Comparison of ENCODE assay signal across 27 mouse cellular contexts in the genomic region with DNA sequence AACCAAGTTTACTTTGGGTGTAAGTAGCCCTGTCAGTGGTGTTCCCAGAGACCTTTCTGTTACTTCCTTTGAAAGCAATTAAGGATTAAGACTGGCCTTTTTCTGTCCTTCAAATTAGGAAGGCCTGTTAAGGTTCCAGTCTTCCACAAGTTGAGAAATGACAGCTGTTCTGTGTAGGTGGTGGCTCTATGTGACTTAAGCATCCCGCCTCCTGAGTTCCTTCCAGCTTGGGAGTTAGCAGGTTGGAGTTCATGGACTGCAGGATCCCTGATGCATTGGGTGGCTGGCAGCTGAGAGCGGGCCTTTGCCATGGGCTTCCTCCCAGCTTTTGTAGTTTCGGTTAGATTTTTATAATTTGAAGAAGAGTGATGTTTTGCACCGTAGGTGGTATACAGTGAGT. TPM values are rescaled to one million over a fixed set of nuclear protein-coding genes. Genes with fewer than 3 reads are reported as not detected.
A peak's percentile ranks its signal among the peaks of the same experiment; 100 is the strongest.
DNase-seq lines count a peak whose midpoint lies in the region; ATAC-seq lines count a peak whose summit lies in the region.
"Had no signal": no experiment of that assay in that cellular context is flagged by ENCODE, and none has a peak within 500 bp of the region (broad histone marks: within the 10 kb centered on the region; RNA-seq: fewer than 3 reads in every experiment).

No protein-coding gene starts in this region.

- peak overlapping the region; percentile 87 for H3K27ac ChIP-seq in brown adipose tissue, adult 24 weeks (replicated peaks; ENCODE audit: low read depth, low read length)
- H3K27ac ChIP-seq: embryonic facial prominence, embryonic 13.5 days; embryonic facial prominence, embryonic 15.5 days; forebrain, embryonic 10.5 days; forebrain, embryonic 12.5 days had no signal

- peaks cover 2% of the 10 kb centered on the region; the same call in 1 of the 2 replicates for H3K4me1 ChIP-seq in brown adipose tissue, adult 24 weeks (ENCODE audit: control insufficient read depth, insufficient read depth, insufficient read length, low read length)
- H3K4me1 ChIP-seq: embryonic facial prominence, embryonic 15.5 days; forebrain, embryonic 10.5 days; forebrain, embryonic 12.5 days had no signal

- DNase-seq in frontal cortex, postnatal 10 days (ENCODE audit: low spot score in 2 of 2) = no peak
- DNase-seq in adipocyte (ENCODE audit: low spot score) = peak; percentile 75
- DNase-seq in lung, postnatal 25 days (ENCODE audit: low spot score) = no peak
- no peak for DNase-seq in heart, adult 11 months
- DNase-seq: adrenal gland, adult 2 months; adrenal gland, postnatal 10 days; adrenal gland, postnatal 25 days; B cell, adult 2 months; cerebellum, adult 11 months; cerebellum, adult 18-20 months; cerebellum, adult 8-10 months; cerebellum, adult 9-11 months; cerebellum, postnatal 14 days; cerebellum, postnatal 36 days; embryo, embryonic 11 days had no signal

- H3K4me3 ChIP-seq in brown adipose tissue, adult 24 weeks (ENCODE audit: insufficient read depth, low read depth, low read length) = no peak overlapping the region
- H3K4me3 ChIP-seq: embryonic facial prominence, embryonic 13.5 days; embryonic facial prominence, embryonic 15.5 days; erythroblast, embryonic 14.5 days; forebrain, embryonic 10.5 days; forebrain, embryonic 12.5 days had no signal

- peak; percentile 45; the same call in 1 of the 2 replicates for ATAC-seq in frontal cortex, adult (ENCODE audit: low TSS enrichment)
- ATAC-seq: activated CD4-positive, CD25-positive, alpha-beta regulatory T cell, adult 4 months; CD4-positive, CD25-positive, alpha-beta regulatory T cell, adult 4 months; forebrain, embryonic 14.5 days; forebrain, embryonic 16.5 days; Patski had no signal

RNA-seq across cellular contexts. Expression of gene Ppp2r1b, which starts 30.4 kb away (rescaled TPM):
- 35.1 and 41.6 TPM in 2 replicates for polyA plus RNA-seq in brown adipose tissue, adult 24 weeks (2012; ENCODE audit: insufficient read depth, insufficient read length, missing spikeins)
